Mouse (Mus musculus) olfactory bulb, adult 2 months (tissue): ENCODE measurements around the gene Slc35b1.

Source experiments
- CTCF ChIP-seq: fragments of 200-500 bp; IDR thresholded peaks from 2 replicates; pipeline ENCODE4 v1.5.1; 2012; ENCODE audit warnings: low read depth, mild to moderate bottlenecking, low read length, moderate library complexity; ENCODE audit not compliant: insufficient read depth
- POLR2A ChIP-seq: fragments of 200-500 bp; IDR thresholded peaks from 2 replicates; pipeline ENCODE4 v1.6.1; 2012; ENCODE audit warnings: mild to moderate bottlenecking, low read depth, low read length, moderate library complexity; ENCODE audit not compliant: insufficient read depth

DNA sequence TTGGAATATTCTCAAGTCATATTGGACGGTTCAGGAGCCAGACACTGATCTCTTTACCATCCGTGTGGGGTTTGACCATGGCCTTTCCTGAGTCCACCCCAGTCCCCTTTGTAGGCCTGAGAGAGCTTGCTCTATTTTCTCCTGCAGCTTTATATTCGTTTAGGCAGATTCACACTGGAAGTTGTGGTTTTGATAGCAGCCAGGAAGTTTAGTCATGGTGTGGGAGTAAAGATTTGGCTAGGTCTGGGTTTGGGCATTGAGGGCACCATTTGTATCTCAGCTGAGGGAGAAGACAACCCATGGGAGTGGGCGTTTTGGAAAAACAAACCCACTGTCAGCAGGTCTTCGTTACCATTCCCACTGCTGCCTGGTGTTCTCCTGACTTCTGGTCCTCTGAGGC lies 4.9 kb upstream of the Slc35b1 start:
- no peak for TF ChIP-seq CTCF
- no peak for TF ChIP-seq POLR2A
